Mouse (Mus musculus) ZHBTc4 (cell line): ENCODE measurements around the gene Eng.
A peak's percentile ranks its signal among the peaks of the same experiment; 100 is the strongest.

Experiments
- DNase-seq: peaks from one replicate; pipeline ENCODE4 v3.0.0-alpha.2; 2011; ENCODE audit warnings: low read depth, low spot score

Eng gene

DNA sequence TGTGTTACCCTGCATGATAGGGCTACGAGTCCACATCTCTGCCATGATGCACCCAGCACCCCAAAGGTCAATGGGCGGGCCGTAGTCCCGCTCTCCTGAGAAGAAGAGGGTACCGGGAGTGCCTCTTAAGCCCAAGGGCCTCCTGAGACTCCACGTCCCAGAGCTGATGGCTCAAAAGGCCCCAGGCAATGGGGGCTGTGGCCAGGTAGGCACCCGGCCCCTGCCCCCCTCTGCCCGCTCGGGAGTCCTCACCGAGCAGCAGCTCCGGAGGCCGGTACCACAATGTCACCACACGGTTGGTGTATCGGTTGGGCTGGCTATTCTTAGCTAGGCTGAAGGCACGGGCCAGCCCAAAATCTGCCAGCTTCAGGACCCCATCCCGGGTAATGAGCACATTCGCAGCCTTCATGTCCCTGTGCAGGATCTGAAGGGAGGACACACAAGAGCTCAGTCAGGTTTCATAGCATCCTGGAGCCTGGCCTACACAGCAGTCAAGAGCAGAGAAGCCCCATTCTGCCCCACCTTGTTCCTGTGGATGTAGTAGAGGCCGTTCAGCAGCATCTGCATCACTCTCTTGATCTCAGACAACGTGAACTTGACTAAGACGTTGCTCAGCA is 63.2 kb downstream of the Eng start:
- no peak for DNase-seq

DNA sequence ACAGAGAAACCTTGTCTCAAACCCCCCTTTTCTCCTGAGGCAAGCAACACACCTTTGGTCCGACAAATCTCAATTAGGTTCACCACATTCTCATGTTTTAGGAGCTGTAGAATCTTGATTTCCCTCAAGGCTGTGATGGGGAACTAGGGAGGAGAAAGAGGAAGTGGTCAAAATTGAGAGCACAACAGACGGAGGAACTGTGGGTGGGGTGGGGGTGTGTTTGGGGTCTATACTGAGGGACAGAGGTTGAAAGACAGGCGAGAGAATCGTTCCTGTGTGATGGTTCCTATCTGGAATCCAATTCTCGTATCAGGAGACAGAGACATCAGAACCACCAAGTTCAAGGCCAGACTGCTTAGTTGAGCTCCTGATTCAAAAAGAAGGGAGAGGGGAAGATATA is 64.0 kb downstream of the Eng start:
- no peak for DNase-seq

DNA sequence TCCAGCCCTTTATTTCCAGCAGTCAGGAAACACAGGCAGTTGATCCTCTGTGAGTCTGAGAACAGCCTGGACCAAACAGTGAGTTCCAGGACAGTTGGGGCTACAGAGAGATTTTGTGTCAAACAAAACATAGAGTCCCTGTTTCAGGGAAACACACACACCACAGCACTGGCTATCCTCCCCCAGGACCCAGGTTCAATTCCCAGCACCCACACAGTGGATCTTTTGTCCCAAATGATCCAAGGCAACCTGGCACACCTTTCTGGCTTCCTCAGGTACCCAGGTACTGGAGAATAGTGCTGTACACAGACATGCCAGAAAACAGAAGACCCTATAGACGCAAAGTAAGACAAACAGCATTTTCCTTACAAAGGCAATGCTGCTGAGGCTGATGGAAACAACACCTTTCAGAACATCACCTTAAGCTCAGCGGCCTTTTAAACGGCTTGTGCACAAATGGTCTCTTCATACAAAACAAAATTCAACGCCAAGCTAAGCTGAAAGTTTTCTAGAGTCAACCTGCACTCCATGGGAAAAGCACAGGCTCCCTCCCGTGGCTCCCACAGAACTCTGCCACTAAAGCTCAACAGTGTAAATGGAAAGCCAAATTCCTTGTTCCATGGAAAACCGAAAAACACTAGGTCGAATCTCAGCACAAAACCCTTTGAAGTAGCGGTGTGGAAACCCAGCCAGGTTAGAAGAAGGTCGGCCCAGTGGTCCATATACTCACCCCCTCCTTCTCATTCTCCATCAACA is 65.1 kb downstream of the Eng start:
- no peak for DNase-seq

DNA sequence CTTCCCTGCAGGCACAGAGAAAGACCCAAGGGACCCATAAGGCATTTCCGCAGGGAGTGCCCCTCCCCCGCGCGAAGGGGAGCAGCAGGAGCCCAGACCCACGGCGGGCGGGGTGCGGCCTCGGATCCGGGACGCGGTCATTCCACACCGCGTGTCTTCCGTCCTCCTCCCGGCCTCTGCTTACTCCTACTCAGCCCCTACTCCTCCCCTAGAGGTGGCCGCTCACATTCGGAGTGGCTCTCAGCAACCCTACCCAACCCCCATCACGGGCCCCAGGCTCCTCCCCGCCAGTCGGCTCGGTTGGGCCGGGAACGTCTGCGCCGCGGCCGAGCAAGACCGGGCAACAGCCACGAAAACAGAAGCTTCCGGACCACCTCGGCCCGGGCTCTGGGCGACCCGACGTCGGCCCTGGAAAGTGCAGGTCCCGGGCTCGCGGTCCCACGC is 65.7 kb downstream of the Eng start:
- peak; percentile 77 for DNase-seq

DNA sequence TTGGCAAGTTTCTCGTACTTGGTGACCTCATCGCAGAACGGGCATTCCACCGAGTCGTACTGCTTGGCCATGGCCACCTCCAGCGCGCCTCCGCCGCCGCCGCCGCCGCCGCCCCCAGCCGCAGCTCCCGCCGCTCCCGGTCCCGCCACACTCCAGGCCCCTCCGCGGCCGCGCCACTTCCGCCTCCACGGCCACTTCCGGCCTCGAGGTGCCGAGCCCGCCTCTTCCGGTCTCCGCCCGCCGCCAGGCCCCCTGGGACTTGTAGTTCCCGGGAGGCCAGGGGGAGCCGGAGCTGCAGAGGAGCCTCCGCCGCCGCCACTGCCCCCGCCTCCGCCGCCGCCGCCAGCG is 66.2 kb downstream of the Eng start:
- DNase-seq = peak; percentile 96

DNA sequence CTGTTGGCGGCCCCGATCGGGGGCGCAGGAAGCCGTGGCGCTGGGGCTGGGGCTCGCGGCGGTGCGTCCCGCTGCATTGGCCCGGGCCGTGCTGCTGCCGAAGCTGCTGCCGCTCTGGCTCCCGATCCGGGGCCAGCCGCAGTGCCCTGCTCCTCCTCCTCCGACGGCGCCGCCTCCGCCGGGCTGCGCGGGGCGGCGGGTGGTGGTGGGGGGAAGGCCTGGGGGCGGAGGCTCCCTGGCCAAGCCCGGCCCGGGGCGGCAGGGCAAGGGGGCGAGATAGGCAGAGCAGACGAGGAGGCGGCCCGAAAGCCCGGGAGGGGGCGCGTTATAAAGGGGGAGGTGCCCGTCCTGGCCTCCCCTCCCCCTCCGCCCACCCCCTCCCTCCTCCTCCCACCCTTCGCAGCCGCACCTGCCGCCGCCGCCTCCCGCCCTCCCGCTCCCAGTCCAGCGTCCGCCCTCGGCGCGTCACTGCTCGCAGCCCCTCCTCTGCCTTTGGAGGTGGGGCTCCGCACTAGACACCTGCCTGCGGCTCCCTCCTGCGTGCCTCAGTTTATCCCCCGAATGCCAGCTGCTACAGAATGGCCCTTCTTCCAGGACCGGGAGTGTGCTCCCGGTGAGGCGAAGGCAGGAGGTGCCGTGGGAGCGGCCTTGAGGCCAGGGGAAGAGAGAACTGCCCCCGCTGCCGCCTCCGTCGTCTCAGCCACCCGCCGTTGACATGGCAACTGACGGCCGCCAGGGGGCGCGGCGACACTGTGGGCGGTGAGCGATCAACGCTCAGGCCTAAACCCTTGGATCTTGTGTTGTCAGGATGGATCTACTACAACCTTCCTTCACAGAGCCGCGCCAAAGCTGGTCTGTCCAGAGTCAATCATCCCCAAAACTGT is 66.8 kb downstream of the Eng start, which contains the start of gene Cdk9:
TSS of gene Cdk9 (minus strand) at position 143 of the 884 bp plus-strand sequence.
- DNase-seq = peak; percentile 96

DNA sequence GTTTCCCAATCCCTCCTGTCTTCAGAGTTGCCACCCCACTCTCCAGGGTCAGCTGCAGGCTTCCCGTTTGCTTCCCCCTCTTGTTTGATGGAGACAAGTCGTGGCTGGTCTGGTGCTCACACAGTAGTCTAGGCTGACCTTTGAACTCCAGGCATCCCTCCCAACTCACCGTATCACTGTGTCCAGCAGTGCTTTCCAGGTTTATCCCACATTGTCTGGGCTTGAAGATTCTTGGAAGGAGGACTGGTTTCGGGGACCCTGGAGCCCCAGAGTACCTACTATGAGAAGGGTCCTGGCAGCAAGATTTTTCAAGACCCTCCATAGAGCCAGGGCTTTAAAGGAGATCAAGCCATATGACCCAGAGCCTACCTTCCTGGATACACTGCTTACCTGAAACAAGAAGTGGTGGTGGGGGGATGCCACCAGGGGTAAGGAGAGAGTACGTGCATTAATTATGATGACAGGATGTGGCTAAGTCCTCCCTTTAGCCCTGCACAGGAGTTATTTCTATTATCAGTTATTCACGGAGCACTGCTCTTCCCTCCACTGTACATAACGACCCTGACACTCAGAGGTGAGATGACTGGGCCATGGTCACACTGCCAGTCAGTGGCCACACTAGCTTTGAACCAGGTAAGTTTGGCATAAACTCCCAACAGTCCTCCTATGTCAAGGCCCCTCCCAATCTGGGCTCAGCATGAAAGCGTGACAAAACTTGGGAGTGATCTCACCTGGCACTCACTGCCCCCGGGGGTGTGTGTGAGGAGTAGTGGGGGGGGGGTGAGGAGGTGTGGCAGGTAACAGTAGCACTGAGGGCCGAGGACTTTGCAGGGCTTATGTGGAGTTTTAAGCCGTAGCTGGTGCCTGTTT is 68.0 kb downstream of the Eng start:
- DNase-seq = no peak

DNA sequence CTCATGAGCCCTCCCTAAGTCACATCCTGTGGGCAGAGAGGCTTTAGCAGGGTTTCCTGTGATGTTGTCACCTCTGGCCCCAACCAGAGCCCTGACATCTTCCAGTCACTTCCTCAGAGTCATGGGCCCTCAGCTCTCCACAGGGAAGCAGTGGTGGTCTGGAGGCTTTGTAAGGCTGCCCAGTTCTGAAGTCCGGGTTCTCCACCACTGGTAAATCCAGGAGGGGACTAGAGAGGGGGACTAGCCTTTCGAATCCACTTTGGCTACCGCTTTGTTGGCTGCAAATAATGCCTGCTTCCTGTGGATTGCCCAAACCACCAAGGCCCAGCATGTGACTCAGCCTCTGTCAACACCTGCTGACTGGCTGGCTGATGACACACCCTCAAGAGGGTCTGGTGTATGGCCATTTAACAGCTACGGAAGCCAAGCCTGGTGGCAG is 68.6 kb downstream of the Eng start:
- peak; percentile 80 for DNase-seq

DNA sequence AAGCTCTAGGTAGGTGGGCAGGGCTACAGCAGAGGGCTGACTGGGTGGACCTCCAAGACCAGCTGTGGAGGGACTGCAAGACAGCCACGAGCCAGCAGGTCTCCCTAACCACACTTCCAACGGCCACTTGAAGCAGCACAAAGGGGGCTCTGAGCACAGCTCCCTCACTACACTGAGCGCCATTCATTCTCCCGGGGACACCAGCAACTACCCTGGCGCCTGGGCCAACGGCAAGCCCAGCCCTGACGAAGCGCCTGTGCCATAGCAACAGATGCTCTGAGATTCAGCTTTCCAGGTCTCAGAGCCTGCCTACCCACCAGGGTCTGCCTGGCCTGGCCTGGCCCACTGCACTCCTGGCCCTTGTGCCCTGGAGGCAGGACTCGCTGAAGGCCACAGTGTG is 72.4 kb downstream of the Eng start:
- DNase-seq = no peak

DNA sequence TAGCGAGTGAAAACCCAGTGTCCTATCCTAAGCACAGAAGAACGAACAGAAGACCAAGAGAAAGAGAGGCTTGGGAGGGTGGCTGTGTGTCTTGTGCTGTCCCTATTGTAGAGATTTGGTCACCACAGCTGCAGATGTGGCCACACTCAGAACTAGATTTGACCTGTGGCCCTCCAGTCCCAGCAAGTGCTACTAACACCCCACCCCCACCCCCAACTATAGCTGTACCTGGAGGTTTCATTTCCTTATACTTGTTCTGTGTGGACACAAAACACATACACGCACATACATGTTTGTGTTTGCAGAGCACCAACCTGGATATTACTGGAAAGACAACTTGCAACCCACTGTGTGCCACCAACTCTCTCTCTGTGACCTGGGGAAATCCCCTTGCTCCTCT is 73.7 kb downstream of the Eng start:
- DNase-seq = no peak

DNA sequence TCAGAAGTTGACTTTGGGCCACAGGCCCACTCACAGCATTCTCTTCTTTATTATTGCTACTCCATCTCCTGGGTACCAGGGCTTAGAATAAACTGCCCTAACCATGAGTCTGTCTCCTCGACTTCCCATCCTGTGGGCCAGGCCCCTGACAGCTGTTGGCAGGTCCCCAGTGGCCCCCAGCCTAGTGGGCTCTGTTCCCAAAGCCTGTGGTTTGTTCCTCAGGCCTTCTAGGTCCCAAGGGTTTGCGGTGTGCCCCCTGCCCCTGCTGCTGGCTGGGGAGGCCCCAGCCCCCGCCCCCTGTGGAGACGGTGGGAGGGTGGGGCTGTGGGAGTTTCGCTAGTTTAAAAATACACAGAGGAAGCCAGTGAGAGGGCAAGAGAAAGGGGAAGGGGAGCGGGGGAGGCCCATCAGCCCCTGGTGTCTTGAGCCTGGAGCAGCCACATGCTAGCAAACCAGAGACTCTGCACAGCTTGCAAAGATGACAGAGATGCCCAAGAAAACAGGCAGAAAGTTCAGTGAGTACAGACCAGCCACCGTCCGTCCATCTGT is 74.4 kb downstream of the Eng start, which contains the start of gene Sh2d3c:
TSS of gene Sh2d3c (plus strand) at position 375 of the 549 bp plus-strand sequence.
- DNase-seq = no peak

DNA sequence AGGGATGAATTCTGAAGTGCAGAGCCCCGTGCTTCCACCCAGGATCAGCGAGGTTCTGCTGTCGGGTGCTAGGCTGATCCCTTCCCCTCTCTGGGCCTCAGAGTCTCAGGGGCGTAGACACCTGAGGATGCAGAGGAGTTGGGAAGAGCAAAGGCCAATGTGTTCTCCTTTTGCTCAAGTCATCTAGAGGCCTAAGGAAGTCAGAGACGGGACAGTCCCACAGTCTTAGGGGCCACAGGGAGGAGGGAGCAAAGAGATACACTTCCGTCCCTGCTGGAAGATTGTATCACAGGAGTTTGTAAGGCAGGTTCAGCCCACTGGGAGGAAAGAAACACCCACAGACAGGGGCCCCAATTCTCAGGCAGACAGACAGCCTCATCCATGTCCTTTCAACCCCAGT is 75.7 kb downstream of the Eng start:
- no peak for DNase-seq

DNA sequence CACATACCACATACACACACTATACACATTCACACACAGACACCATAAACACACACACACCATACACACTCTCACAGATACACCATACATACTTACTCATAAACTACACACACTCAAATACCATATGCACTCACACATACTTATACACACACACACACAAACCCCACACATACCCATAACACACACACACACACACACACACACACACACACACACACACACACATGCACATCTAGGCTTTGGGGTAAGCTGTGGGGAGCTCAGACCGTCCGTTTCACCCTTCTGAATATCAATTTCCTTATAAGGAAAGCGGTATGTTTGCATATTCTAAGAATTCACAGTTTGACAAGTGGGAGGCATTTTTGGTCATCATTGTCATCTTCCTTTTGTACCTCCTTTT is 76.2 kb downstream of the Eng start:
- DNase-seq = no peak

DNA sequence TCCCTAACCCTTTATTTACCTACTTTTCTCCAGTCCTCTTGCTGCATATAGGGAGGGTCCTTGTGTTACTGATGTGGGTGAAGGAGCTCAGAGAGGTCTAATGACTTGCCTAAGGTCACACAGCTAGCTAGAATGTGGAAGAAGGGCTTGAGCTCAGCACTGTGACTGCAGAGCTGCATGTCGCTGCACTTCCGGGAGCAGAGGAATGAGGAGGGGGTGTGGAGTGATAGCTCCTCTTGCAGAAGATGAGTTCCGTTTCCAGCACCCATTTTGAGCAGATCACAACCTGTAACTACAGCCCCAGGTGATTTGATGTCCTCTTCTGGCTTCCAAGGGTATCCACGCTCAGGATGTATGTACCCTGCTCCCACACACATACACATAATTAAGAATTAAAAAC is 77.8 kb downstream of the Eng start:
- no peak for DNase-seq

DNA sequence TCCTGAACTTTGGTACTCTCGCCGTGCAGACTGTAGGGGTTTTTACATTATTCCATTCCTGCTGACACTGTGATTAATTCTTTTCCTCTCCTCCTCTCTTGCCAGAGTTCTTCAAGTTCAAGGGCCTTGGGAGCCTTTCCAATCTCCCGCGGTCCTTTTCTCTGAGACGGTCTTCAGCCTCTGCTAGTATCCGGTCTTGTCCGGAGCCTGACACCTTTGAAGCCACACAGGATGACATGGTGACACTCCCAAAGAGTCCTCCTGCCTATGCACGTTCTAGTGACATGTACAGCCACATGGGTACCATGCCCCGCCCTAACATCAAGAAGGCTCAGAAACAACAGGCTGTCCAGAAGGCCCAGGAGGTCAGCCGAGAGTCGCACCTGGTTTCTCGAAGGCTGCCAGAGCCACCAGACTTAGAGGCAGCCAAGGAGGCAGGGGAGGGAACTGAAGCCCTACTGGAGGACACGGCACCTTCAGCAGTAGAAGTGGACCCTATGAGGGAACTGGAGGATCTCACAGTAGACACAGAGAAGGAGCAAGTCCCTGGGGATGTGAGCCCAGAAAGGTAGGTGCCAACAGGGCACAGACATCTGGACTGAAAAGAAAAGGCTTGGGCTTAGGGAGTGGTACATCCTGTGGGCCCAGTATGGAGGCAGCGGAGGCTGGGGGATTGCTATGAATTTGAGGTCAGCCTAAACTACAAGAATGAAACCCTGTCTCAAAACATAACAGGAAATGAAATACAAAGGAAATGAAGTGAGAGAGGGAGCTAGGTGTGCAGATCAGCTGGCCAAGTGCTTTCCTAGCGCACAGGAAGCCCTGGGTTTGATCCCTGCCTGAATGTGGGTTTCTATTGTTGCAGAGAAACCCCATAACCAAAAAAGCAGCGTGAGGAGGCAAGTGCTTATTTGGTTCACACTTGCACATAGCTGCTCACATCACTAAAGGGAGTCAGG is 78.7 kb downstream of the Eng start:
- DNase-seq = no peak

DNA sequence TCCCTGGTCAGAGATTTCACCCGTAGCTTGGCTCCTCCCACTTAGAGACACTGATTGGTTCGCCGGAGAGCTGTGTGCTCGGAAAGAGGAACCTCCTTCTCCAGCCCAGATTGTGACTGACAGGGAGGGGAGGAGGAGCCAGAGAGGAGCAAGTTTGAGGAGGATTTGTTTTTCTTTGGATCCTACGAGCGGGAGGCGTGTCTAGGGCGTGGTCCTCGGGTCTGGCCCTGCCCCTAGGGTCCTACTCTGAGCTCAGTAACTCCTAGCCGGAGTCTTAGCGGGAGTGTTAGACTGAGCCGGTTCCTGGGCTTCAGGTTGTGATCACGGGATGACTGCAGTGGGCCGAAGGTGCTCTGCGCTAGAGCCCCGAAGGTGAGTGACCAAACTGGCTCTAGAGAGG is 81.0 kb downstream of the Eng start:
- peak; percentile 99 for DNase-seq

DNA sequence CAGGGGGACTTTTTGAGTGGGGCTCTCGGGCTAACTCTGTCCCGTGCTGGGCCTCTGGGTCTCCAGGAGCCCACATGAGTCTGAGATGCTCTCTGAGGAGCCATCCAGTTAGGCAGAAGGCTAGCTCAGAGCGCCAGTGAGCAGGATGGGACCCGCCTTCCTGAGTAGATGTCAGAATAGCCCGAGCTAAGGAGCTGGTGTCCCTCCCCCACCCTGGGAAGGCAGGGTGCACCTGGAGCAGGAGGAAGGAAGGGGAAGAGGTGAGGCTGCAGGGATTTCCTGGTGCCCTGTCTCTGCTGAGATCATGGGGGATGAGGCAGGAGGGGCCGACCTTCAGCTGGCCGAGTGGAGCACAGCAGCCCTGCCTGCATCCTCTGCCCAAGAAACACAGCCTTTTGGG is 82.1 kb downstream of the Eng start:
- no peak for DNase-seq

DNA sequence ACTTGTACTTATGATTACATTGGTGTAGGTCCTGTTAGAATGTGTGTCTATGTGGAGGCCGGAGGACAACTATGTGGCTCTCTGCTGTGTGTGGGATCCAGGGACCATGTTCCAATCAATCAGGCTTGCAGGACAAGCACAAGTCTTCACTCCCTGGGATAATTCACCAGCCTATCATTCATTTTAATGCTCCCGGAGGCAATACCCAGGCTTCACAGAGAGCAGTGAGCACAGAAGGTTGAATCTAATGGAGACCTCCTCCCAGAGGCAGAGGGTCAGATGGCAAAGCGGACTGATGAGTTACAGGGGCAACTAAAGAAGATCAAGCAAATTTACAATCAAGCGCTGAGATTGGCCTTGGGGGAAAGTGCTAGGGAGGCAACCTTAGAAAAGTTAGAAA is 83.2 kb downstream of the Eng start:
- DNase-seq = no peak

DNA sequence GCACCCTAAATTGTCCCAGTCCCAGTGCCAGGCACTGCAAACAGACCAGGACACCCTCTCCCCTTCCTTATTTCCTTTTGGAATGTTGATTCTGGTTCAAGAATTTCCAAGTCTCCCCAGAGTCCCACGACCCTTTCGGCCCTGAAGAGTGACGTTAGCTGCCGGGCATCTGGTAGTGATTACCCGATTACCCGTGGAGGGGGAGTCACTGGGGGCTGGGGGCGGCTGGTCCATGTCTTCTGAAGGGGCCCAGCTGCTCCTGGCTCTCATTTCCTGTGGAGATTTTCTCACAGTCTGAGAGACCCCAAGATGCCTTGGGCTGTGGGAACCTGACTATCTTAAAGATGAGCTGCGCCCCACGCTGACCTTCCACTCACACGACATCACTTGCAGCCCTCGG is 84.5 kb downstream of the Eng start:
- no peak for DNase-seq

DNA sequence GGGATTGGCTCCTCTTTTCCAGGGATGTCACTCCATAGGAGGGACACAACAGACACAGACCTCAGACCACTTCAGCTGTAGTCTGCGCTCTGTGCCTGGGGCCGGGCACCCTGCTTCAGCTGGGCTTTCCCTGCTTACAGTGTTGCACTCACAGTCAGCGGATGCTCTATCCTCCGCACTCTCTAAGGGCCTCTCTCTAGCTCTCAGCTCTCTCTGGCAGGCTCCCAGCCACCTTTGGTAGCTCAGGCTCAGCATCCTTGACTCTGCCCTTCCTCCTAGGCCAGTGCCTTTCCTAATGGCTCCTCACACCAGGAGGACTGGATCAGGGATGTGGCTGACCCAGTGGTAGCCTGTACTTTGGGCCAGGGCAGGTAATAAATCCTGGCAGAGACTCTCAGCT is 85.5 kb downstream of the Eng start:
- DNase-seq = no peak
